Comparison of ENCODE assay signal across 26 mouse cellular contexts in genomic region chr7:95324939-95325338, GRCm38 (mm10).
"Had no signal": no experiment of that assay in that cellular context is flagged by ENCODE, and none has a peak within 500 bp of the region (broad histone marks: within the 10 kb centered on the region; RNA-seq: fewer than 3 reads in every experiment).

No protein-coding gene starts in this region.

- H3K27me3 ChIP-seq: heart, embryonic 13.5 days; heart, embryonic 15.5 days; hindbrain, embryonic 12.5 days; intestine, embryonic 15.5 days; kidney, embryonic 15.5 days; limb, embryonic 12.5 days had no signal

- H3K36me3 ChIP-seq: heart, embryonic 13.5 days; heart, embryonic 15.5 days; hindbrain, embryonic 10.5 days; hindbrain, embryonic 12.5 days; intestine, embryonic 15.5 days; kidney, embryonic 15.5 days; limb, embryonic 10.5 days; limb, embryonic 12.5 days had no signal

- H3K27ac ChIP-seq: heart, adult 2 months; heart, embryonic 13.5 days; heart, embryonic 15.5 days; hindbrain, embryonic 10.5 days; hindbrain, embryonic 12.5 days; hindbrain, embryonic 14.5 days; intestine, embryonic 15.5 days; kidney, embryonic 15.5 days; kidney, postnatal 0 days; left cerebral cortex, adult 2 months; limb, embryonic 10.5 days; limb, embryonic 12.5 days had no signal

- H3K9me3 ChIP-seq: heart, embryonic 13.5 days; heart, embryonic 15.5 days; hindbrain, embryonic 10.5 days; hindbrain, embryonic 12.5 days; intestine, embryonic 15.5 days; kidney, embryonic 15.5 days; limb, embryonic 10.5 days; limb, embryonic 12.5 days had no signal

- H3K9ac ChIP-seq: heart, embryonic 13.5 days; heart, embryonic 15.5 days; hindbrain, embryonic 12.5 days; hindbrain, embryonic 14.5 days; intestine, embryonic 15.5 days; kidney, embryonic 15.5 days; limb, embryonic 12.5 days had no signal

- ATAC-seq: hindbrain, embryonic 16.5 days; inflammation-experienced regulatory T-cells, adult 6 months; intestine, embryonic 15.5 days had no signal

- H3K4me1 ChIP-seq: heart, embryonic 13.5 days; heart, embryonic 15.5 days; hindbrain, embryonic 10.5 days; hindbrain, embryonic 12.5 days; intestine, embryonic 15.5 days; kidney, embryonic 15.5 days; limb, embryonic 10.5 days; limb, embryonic 12.5 days had no signal

- H3K4me3 ChIP-seq: heart, adult 2 months; heart, embryonic 13.5 days; heart, embryonic 15.5 days; hindbrain, embryonic 10.5 days; hindbrain, embryonic 12.5 days; intestine, embryonic 15.5 days; kidney, embryonic 15.5 days; left cerebral cortex, adult 2 months; limb, embryonic 10.5 days; limb, embryonic 12.5 days had no signal

- DNase-seq: gastrocnemius, postnatal 14 days; gastrocnemius, postnatal 36 days; heart, adult 11 months; heart, adult 2 months; heart, postnatal 4 days; kidney, adult 11 months; kidney, adult 2 months; kidney, adult 9 months; kidney, postnatal 14 days; kidney, postnatal 36 days; layer of hippocampus, adult 9-11 months; liver had no signal

- H3K4me2 ChIP-seq: heart, embryonic 11.5 days; heart, embryonic 13.5 days; heart, embryonic 15.5 days; hindbrain, embryonic 12.5 days; hindbrain, embryonic 14.5 days; intestine, embryonic 15.5 days; kidney, embryonic 15.5 days; limb, embryonic 12.5 days had no signal
